Mouse (Mus musculus) heart, embryonic 14.5 days (tissue): ENCODE measurements at regions not wholly inside any gene's neighbourhood (a gene's known extent, or its start where the extent isn't known, plus 50 kb on each side); places are given as distances from the start of the nearest gene placed in this dataset.

ENCODE experiments used
- ATAC-seq: fragments of 200-750 bp; cut with Nextera tagmentation; 2 replicates; pipeline ENCODE4 v1.8.0; 2017; ENCODE audit warnings: low read depth, moderate TSS enrichment; ENCODE audit not compliant: insufficient number of reproducible peaks, insufficient read depth, low FRiP score
- H3K27ac ChIP-seq, 2 experiments: fragments of 200-500 bp in 1 of 2; fragments of 300-500 bp in 1 of 2; sonication (generic) in 1 of 2; replicated peaks in 1 of 2; 2 replicates each; pipeline ENCODE4 v1.5.1; 2012 to 2014; ENCODE audit warnings: low read depth in 2 of 2, low read length in 2 of 2, control low read depth in 1 of 2, mild to moderate bottlenecking in 1 of 2, mixed read lengths in 1 of 2; ENCODE audit not compliant: control insufficient read depth in 1 of 2, insufficient read depth in 1 of 2
- H3K27me3 ChIP-seq: fragments of 300-500 bp; sonication (generic); 2 replicates; pipeline ENCODE4 v1.6.1; 2014; ENCODE audit warnings: mild to moderate bottlenecking, low read length, control low read depth; ENCODE audit not compliant: control insufficient read depth, insufficient read depth
- H3K36me3 ChIP-seq: fragments of 300-500 bp; sonication (generic); 2 replicates; pipeline ENCODE4 v1.6.1; 2014; ENCODE audit warnings: mild to moderate bottlenecking, control low read depth, low read length, mixed read lengths; ENCODE audit not compliant: control insufficient read depth, insufficient read depth
- H3K4me1 ChIP-seq, 2 experiments: fragments of 200-500 bp in 1 of 2; fragments of 300-500 bp in 1 of 2; sonication (generic) in 1 of 2; 2 replicates each; pipeline ENCODE4 v1.6.1; 2012 to 2014; ENCODE audit warnings: low read length in 2 of 2, control low read depth in 1 of 2, mixed read lengths in 1 of 2; ENCODE audit not compliant: control insufficient read depth in 2 of 2, insufficient read depth in 2 of 2
- H3K4me2 ChIP-seq: fragments of 300-500 bp; sonication (generic); 2 replicates; pipeline ENCODE4 v1.6.1; 2014; ENCODE audit warnings: mild to moderate bottlenecking, low read length
- H3K4me3 ChIP-seq, 2 experiments: fragments of 200-500 bp in 1 of 2; fragments of 300-500 bp in 1 of 2; sonication (generic) in 1 of 2; 2 replicates each; pipeline ENCODE4 v1.5.1; 2012 to 2014; ENCODE audit warnings: low read length in 2 of 2, mild to moderate bottlenecking in 2 of 2, control low read depth in 1 of 2, low read depth in 1 of 2, moderate library complexity in 1 of 2; ENCODE audit not compliant: control insufficient read depth in 1 of 2, insufficient read depth in 1 of 2
- H3K9ac ChIP-seq: fragments of 300-500 bp; sonication (generic); 2 replicates; pipeline ENCODE4 v1.6.1; 2014; ENCODE audit warnings: mild to moderate bottlenecking, low read length
- H3K9me3 ChIP-seq: fragments of 300-500 bp; sonication (generic); 2 replicates; pipeline ENCODE4 v1.6.1; 2016; ENCODE audit warnings: low read length, control low read depth; ENCODE audit not compliant: control insufficient read depth
- WGBS: fragments of 180-500 bp; shearing (Covaris S2); extraction: QIAGEN DNeasy Blood & Tissue Kit; methylation state at CpG from one replicate; pipeline ENCODE4 v1.1.7; 2014; 5-methylcytosine and 5-hydroxymethylcytosine counted together

DNA sequence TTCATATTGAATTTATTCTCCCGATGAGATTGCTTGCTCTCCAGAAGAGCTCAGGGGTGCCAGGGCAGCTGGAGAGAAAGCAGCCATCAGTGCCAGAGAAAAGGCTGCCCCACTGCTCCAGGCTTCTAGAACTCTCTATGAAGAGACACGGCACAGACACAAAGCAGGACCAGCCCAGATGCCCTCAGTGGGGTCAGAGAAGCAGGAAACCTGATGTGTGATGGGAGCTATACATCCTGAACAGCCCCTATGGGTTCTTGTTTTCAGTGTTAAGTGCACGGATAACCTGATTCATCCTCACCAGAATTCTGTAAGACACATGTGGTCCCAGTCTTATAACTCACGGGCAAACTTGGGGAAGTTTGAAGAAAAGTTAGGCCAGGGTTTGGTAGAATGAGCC is 145.0 kb upstream of the Dynlrb2 start:
- Histone ChIP-seq H3K4me3 (no peak overlapping the region), H3K9me3 (no peaks in the 10 kb centered on the region), H3K36me3 (no peaks in the 10 kb centered on the region), H3K27ac (no peak overlapping the region), H3K4me1 (no peaks in the 10 kb centered on the region), H3K27me3 (no peaks in the 10 kb centered on the region), H3K9ac (no peak overlapping the region), H3K4me2 (no peak overlapping the region)
- ATAC-seq, result no peak
- 77% methylated on average over 4 of the region's 4 CpGs for WGBS

DNA sequence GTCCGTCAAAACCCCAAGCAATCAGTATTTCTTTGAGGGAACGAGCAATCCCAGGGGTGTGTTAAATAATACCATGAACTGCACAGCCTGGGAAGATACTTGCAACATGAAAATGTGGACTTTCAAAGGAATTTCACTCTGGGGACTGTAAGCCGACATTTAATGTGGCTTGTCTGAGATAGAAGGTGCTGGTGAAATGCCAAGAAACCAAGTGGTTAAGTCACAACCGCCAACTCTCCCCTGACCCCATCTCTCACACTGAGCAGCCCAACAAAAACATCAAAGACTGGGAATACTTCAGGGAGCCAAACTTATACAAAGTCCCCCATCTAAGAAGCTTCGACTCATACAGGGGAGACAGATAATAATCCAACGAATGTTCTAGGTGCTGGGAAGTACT is 150.0 kb upstream of the Dynlrb2 start:
- Histone ChIP-seq H3K27ac (no peak overlapping the region), H3K27me3 (no peaks in the 10 kb centered on the region), H3K9me3 (0 out of 2 replicates have a peak, but pooled peaks cover 2% of the 10 kb centered on the region), H3K9ac (no peak overlapping the region), H3K4me3 (no peak overlapping the region), H3K4me2 (no peak overlapping the region), H3K4me1 (peaks cover under 1 to 5% of the 10 kb centered on the region in 2 experiments; a peak in 2 of 4 replicates), H3K36me3 (no peaks in the 10 kb centered on the region)
- no peak for ATAC-seq
- 48% methylated on average over 6 of the region's 6 CpGs for WGBS

DNA sequence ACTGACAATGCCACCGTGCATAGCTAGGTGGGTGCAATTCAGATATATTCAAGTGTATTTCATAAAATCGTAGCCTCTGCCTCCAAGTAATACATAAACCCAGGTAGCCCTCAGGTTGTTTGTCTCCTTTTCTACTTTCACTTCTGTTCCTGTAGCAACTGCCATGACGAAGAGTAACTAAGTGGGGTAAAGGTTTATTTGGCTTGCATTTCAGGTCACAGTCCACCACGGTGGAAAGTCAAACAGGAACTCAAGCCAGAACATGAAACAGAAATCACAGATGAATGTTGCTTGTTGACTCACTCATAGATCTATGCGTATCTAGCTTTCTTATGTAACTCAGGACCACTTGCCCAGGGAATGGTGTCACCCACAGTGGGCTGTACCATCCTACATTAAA is 150.9 kb upstream of the Dynlrb2 start:
- Histone ChIP-seq H3K27ac (no peak overlapping the region), H3K9me3 (0 out of 2 replicates have a peak, but pooled peaks cover 2% of the 10 kb centered on the region), H3K4me1 (peaks cover 2 to 7% of the 10 kb centered on the region in 2 experiments; a peak in 2 of 4 replicates), H3K4me3 (no peak overlapping the region), H3K27me3 (no peaks in the 10 kb centered on the region), H3K4me2 (no peak overlapping the region), H3K9ac (no peak overlapping the region), H3K36me3 (no peaks in the 10 kb centered on the region)
- no peak for ATAC-seq
- 93% methylated on average over 5 of the region's 5 CpGs for WGBS

DNA sequence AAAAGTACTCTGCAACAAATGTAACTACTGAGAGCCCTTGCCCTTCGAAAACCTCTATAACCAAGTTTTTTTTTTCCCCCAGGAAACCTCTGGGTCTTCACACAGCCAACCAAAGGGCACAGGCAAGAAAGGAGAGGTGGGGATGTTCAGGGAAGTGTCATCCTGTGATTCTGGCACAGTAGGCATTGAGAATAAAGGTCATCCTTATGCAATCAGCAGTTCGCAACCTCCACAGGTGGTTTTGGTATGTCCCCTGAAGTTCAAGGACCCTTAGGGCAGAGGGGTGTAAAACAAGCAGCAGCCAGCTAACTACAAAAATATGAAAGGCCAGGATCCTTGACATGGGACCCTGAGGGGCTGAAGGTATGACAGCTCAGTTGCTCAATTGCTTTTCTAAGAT is 152.1 kb upstream of the Dynlrb2 start:
- H3K4me1 ChIP-seq, result peaks cover 2 to 7% of the 10 kb centered on the region in 2 experiments; a peak in 2 of 4 replicates
- H3K9ac ChIP-seq, result no peak overlapping the region
- H3K27me3 ChIP-seq, result no peaks in the 10 kb centered on the region
- H3K9me3 ChIP-seq, result peaks cover 2% of the 10 kb centered on the region; the same call in 1 of the 2 replicates
- no peak overlapping the region for H3K4me3 ChIP-seq
- 86% methylated on average over 2 of the region's 2 CpGs for WGBS
- ATAC-seq, result no peak
- no peak overlapping the region for H3K27ac ChIP-seq
- H3K36me3 ChIP-seq, result no peaks in the 10 kb centered on the region
- no peak overlapping the region for H3K4me2 ChIP-seq

DNA sequence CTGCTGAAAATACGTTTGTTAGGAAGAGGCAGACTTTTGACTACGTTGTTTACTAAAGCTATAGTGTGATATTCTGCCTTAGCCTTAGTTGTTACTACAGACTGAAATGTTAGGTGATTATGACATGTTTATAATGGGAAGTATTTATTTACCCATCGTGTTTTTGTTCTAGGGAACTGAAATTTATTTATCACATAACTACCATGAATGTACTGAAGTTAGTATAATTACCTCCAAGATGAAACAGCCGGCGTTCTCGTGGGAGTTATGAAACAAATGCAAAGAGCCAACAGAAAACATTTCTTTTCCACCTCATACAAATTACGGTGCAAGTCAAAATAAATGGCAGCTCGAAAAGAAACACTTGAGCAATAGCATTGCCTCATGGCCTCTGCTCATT is 155.8 kb upstream of the Dynlrb2 start:
- Histone ChIP-seq H3K4me2 (no peak overlapping the region), H3K4me1 (peaks cover 8 to 14% of the 10 kb centered on the region in 2 experiments; a peak in 3 of 4 replicates), H3K36me3 (no peaks in the 10 kb centered on the region), H3K9me3 (peaks cover under 1% of the 10 kb centered on the region; the same call in 1 of the 2 replicates), H3K27ac (no peak overlapping the region), H3K27me3 (no peaks in the 10 kb centered on the region), H3K9ac (no peak overlapping the region), H3K4me3 (no peak overlapping the region)
- 94% methylated on average over 8 of the region's 8 CpGs for WGBS
- no peak for ATAC-seq

DNA sequence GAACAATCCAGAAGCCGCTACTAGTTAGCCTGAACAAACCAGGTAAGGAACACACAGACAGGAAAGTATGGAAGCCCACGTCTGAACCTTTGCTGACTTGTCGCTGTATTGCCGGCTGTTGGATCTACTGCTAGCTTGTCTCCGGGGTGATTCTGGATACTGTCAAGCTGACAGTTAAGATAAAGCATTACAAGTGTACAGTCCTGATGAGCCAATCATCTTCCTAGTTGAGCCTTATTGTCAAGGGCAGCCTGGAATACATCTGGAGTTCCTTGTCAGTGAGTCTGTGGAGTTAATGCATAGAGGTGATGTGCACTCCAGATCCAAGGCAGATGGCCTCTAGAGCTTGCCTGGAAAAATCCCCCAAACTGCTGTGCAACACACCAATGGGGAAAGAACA is 157.8 kb upstream of the Dynlrb2 start:
- Histone ChIP-seq H3K4me3 (no peak overlapping the region), H3K27me3 (no peaks in the 10 kb centered on the region), H3K4me1 (peaks cover 8 to 14% of the 10 kb centered on the region in 2 experiments; a peak in 3 of 4 replicates), H3K27ac (peak overlapping the region; percentile 30 to 34; a peak in 1 of 4 replicates), H3K9ac (no peak overlapping the region), H3K9me3 (no peaks in the 10 kb centered on the region; the same call in 1 of the 2 replicates), H3K4me2 (0 out of 2 replicates have a peak overlapping the region, but pooled peaks have one; percentile 11), H3K36me3 (no peaks in the 10 kb centered on the region)
- ATAC-seq, result peak; percentile 85
- 9% methylated on average over 5 of the region's 5 CpGs for WGBS

DNA sequence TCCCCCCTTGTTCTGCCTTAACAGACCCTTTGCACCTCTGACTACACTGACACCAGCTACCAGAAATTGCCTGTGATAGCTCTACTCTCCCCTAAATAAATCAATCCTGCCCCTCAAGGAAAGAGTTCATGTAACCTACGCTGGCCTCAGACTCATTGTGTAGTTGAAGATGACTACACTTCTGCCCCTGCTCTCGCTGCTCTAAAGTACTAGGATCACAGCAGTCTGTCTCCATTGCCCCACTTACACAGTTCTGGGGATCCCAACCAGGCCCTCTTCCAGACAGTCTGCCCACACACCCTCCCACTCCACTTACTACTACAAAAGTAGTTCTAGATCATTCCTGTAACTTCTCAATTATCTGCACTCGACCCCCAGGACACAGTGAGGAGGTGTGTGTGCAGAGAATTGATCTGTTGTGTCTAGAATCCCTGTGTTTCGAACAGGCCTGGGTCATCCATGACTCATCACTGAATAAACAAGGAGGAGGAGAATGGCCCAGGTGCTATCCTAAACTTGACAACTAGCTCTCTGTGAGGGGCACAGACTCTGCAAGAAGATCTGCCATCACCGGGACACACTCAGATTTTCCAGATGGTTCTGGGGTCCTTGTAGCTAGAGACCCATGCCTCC is 160.1 kb upstream of the Dynlrb2 start:
- WGBS, result 85% methylated on average over 5 of the region's 5 CpGs
- Histone ChIP-seq H3K27ac (no peak overlapping the region), H3K9me3 (no peaks in the 10 kb centered on the region; the same call in 1 of the 2 replicates), H3K9ac (no peak overlapping the region), H3K4me1 (peaks cover 7 to 11% of the 10 kb centered on the region in 2 experiments; a peak in 3 of 4 replicates), H3K4me3 (no peak overlapping the region), H3K36me3 (no peaks in the 10 kb centered on the region), H3K4me2 (no peak overlapping the region), H3K27me3 (no peaks in the 10 kb centered on the region)
- no peak for ATAC-seq

DNA sequence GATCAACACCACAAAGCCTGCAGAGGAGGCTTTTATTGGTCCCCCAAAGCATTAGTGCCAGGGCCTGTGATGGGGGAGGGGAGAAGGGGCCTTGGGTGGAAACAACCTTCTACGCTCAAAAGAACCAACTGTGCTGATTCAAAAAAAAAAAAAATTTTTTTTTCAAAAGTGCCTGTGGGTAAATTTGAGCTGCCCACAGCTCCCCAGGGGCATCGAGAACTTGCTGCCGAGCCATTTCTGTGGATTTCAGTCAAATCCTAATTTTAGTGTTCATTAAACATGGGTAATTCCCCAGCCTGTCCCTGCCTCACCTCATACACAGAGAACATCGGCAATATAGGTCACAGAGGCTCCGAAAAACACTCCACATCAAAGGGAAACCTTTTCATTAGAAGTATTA is 161.2 kb upstream of the Dynlrb2 start:
- H3K4me1 ChIP-seq, result peaks cover 7 to 10% of the 10 kb centered on the region in 2 experiments; a peak in 3 of 4 replicates
- no peak overlapping the region for H3K4me3 ChIP-seq
- no peaks in the 10 kb centered on the region; the same call in 1 of the 2 replicates for H3K9me3 ChIP-seq
- H3K36me3 ChIP-seq, result no peaks in the 10 kb centered on the region
- no peak overlapping the region for H3K27ac ChIP-seq
- no peak for ATAC-seq
- WGBS, result 89% methylated on average over 5 of the region's 5 CpGs
- H3K4me2 ChIP-seq, result no peak overlapping the region
- H3K27me3 ChIP-seq, result no peaks in the 10 kb centered on the region
- H3K9ac ChIP-seq, result no peak overlapping the region
